Mouse (Mus musculus) liver, adult 2 months (tissue): ENCODE measurements at regions not wholly inside any gene's neighbourhood (a gene's known extent, or its start where the extent isn't known, plus 50 kb on each side); places are given as distances from the start of the nearest gene placed in this dataset.

Source experiments
- CTCF ChIP-seq: fragments of 200-500 bp; IDR thresholded peaks from 2 replicates; pipeline ENCODE4 v1.5.1; 2011; ENCODE audit warnings: low read depth, low read length, control low read depth
- POLR2A ChIP-seq: fragments of 200-500 bp; IDR thresholded peaks from 2 replicates; pipeline ENCODE4 v1.6.1; 2011; ENCODE audit warnings: low read length, control low read depth; ENCODE audit not compliant: insufficient read depth; ENCODE audit errors: extremely low read depth

DNA sequence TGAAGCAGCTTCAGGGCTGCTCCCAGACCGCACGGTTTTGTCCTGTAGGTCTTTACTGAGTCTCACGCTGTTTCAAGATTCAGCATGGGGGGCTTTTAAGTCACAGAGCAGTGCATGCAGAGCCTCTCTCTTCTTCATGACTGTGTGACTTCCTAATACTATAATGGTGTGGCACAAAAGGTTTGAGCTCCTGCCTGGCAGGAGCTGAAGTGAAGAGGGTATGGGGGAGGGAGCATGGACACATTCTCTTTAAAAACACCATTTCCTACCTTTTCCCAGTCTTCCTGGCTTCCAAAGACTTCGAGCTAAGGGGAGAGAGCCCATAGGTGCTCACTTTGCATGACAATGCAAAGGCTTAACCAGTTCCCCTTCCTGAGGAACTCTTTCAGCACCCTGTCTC lies 934.9 kb upstream of the Gm5150 start:
- TF ChIP-seq POLR2A (no peak), CTCF (no peak)
